Mouse (Mus musculus): ENCODE measurements around the gene Srgap1.

- no peak for TF ChIP-seq FLI1 (IDR thresholded peaks at IDR 0.05; ENCODE audit: low read length)
- TF ChIP-seq GATA1 (IDR thresholded peaks at IDR 0.05; ENCODE audit: borderline replicate concordance, low read length): no peak
Measured at GRCm38 (mm10) chr10:122029738-122030137, 17.4 kb downstream of the Srgap1 start.
